Mouse (Mus musculus): ENCODE measurements around the gene Pak6.
"Not testable (repeated sequence)": the region's sequence is repeated elsewhere in the genome, so short reads cannot be mapped to it uniquely, and the experiment has no call there.

The Pak6 gene

DNA sequence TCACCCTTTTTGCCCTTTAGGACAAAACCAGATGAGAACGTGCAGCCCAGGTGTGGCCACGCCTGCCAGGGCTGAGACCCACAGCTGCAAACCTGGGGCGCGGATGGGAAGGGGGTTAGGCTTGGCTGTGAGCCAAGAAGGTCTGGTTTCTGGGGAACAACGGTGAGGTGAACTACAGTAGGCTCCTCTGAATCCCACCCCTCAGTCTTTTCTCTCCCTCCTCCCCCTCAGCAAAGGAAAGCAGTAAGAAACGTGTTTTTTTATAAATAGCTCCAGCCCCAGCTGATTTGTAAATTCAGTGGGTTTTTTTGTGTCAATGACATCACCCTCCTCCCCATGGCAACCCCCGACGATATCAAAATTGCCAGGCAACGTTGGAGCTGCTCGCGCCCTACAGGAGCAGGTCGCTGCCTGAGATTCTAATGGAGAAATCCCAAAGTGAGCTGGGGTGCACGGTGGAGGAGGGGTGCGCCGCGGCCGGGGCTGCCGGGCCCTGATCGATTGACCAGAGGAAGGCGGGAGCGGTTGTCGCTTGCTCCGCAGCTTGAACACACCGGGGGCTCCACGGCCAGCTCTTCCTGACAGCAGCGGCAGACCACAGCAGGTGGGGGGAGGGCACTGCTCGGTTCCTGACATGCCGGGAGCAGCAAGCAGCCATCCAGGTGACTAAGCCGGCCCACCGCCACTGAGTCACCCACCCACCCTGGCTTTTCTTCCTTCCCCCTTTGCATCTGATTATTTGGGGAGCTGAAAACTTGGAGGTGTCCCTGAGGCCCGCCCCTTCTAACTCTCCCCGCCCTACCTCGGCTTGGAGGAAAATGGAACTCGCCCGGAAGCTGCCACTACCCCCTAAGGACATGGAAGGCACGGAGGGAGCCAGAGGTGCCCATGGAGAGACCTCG is at the start of gene Pak6:
Gene Pak6 (plus strand): TSS at position 402 of the 902 bp plus-strand sequence.
- no peak for DNase-seq

DNA sequence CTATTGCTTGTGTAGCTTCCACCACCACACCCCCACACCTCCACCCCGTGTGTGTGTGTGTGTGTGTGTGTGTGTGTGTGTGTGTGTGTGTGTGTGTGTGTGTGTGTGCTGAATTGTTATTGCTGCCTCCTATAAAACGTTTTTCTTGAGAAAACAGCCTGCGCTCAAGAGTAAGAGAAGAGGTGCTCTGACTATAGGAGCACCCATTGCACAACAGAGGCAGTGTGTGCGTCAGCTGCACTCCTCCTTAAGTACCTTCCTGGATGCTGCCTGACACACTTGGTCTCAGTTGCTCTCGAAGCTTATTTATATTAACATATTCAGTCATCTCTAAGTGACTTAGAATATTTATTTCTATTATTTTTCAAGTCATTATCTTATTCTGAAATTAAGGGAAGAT is 45.1 kb upstream of the Pak6 start:
- DNase-seq: no peak

DNA sequence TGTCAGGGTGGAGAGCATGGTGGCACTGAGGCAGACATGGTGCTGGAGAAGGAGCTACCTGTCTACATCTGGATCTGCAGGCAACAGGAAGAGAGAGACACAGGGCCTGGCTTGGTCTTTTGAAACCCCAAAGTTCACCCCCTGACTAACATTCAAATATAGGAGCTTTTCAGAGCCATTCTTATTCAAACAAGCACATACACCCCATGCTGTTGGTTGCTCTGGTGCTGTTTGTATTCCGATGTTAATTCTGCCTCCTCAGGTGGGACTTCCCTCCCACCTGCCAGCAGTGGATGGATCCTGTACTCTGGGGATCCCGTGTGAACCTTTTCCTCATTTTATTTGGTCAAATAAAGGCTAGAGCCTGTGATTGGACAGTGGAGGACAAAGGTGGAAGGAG is 43.0 kb upstream of the Pak6 start:
- DNase-seq: no peak

DNA sequence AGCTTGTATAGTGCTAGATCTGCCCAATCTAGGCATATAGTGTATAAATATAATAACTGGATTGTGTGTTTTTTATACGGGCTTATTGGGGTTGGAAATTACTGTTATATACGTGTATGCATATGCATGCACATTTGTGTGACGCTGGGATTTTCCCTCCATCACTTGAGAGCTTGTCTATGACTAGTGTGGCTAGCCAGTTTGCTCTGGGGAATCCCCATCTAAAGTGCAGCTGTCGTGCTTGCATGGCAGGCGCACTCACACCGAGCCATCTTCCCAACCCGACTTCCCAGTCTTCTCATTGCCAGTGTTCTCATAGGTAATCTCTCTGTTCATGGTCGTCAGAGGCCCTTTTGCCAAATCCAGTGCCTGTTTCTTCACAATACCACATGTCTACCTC is 42.5 kb upstream of the Pak6 start:
- no peak for DNase-seq

DNA sequence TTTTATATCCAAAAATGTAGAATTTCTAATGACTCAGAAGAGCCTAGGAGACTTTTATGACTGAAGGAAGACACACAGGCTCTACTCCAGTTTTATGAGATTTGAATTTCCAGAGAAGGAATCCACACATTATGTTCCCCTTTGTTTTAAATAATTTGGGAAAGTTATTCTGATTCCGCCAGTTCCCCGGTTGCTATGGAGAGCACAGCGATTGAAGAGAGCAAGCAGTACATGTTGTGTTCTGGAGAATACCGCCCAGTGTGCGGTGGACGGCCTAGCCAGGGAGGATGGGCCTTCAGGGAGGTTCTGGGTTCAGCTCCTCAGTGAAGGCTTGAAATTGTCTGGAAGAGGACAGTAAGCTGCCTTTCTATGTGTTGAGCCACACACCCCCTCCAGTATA is 33.8 kb upstream of the Pak6 start:
- no peak for DNase-seq

DNA sequence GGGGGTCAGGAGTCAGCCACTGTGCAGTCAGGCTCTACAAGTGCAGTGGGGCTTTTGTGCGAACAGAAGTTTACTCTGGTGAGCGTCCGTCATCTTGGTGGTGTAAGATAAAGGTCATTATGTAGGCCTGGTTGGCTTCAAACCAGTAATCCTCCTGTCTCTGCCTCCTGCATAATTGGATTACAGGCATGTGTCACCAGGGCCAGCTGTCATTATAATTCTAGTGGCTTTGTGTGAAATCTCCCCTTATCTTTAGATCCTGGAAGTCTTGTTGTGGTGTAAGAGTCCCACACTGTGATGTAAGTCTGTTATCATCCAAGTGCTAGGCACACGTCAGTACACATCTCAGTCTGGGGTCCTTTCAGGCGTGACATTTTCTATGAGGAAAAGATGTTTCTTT is 29.7 kb upstream of the Pak6 start:
- DNase-seq: no peak

DNA sequence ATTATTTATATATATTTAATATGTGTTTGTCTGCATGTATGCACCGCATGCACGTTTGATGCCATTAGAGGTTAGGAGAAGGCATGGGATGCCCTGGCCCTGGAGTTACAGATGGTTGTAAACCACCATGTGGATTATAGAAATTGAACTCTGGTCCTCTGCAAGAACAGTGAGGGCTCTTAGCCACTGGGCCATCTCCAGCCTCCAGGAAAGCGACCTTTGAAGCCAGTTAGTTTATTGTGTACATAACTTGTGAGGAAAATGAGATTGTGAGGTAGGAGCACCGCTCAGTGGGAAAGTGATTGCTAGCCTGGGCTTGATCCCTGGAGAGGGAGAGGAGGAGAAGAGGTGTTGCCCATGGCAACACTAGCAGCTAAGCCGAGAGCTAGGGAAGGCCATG is 25.8 kb upstream of the Pak6 start:
- DNase-seq: no peak

DNA sequence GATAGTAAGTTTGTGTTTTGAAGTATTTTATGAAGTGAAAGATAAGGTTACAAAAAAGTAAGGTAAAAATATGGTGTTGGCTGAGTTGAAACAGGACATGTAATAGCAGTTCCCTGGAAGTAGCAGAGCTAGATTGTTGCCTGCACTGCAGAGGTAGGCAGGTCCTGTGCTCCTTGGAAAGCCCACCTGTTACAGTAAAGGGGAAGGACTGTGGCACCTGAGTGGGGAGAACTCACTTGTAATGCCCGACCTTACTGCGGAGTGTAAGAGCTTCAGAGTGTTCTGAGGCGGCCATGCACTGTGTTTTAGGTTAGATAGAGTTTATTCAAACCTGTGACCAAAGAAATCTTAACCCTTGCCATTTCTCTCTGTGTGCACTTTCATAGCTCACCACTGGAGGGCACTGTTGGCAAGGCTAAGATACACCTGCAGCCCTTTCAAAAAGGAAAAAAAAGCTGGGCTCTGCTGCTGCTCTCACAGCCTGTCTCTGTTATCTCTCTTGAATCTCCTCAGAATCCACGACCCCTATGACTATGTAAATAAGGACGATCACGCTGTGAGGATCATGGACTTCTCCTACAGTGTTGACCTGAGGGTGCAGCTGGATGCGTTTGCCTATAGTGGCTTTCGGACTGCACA is 25.1 kb upstream of the Pak6 start:
- DNase-seq: peak; percentile 35

DNA sequence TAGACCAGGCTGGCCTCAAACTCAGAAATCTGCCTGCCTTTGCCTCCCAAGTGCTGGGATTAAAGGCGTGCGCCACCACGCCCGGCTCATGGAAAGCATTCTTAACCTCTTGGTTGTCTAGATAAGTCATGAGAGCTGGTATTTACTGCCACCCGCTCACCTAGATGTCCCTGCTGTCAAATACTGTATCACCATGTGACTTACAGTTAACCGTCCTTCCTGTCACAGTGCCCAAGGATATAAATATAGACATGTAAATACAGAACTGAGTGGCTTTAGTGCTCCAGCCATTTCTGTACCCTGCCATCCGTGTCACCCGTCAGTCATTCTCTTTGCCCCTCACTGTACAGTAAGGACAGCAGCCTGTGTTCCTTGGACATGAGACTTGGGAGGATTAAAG is 24.4 kb upstream of the Pak6 start:
- DNase-seq: no peak

DNA sequence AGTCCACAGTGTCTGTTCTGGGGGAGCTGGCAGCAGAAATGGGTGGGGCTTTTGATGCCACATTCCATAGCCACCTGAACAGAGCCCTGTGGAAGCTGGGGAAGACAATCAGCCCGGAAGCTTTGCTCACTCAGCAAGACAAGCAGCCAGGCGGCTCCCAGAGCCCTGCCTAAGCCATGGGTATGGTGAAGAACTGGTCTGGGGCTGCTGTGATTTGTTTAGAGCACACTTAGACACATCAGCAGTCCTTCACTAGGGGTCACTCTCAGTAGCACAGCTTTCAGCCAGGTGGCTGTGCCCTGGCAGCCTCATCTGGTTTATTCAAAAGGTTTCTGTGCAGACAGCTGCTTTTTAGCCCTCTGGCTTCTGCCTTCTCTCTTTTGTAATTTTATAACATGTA is 22.0 kb upstream of the Pak6 start:
- DNase-seq: peak; percentile 44

DNA sequence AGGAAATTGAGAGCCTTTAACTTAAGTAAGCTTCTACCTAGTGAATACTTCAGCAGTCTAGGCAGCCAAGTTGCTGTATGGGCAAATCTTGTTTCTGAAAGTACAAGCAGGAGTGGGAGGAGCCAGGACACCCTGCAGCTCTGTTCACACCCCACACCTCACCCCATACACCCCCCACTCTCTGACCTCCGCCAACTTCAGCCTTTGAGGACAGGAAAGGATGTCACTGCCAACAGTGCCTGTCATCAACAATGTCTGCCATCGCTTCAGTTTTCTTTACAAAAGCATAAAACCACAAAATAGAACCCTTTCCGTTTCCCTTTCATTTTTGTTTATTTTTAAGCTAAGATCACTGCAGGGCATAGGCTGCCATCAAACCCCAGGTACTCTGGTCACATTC is 20.7 kb upstream of the Pak6 start:
- no peak for DNase-seq

DNA sequence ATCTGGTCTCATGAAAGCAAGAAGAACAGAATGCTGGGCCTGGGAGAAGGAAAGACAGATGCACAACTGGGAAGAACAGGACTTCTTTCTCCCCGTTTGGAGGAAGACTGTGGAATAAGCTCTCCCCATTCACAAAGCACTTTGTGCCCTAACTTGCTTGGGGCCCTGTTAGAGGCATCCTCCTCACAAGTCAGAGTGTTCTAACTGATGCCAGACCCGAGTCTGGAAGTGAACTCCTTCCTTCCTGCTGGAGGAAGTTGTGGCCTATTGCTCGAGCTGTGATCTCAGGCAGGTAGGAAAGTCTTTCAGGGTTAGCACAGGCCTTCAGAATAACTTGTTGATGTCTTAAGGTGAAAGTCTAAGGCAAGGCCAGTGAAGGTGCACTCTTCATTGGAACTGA is 20.2 kb upstream of the Pak6 start:
- DNase-seq: no peak

DNA sequence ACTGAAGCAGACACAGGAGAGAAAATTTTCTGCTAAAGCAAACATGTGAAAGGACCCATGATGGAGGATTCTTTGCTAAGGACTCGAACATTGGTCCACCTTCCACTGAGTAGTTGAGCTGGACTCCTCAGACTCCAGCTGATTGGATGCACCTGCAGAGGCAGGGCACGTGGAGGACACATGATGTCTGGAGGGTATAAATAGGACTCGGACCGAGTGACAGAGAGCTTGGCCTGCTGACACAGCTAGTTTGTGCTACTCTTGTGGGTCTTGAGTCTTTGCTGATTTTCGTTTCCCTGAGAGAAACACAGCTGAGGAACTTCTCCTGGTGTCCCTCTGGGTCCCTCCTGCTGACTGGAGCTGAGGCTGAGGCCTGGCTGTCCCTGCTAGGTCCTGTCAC is 16.4 kb upstream of the Pak6 start:
- no peak for DNase-seq

DNA sequence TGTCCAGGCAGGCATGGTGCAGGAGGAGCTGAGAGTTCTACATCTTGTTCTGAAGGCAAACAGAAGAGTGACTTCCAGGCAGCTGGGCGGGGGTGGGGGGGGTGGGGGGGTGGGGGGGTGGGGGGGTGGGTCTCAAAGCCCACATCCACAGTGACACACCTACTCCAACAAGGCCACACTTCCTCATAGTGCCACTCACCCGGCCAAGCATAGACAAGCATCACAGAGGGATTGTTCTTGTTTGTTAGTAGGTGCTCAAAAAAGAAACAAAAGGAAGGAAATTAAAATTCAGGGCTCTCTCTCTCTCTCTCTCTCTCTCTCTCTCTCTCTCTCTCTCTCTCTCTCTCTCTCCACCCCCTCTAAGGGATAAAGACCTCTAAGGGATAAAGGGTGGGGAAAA is 12.4 kb upstream of the Pak6 start:
- not testable (repeated sequence) for DNase-seq

DNA sequence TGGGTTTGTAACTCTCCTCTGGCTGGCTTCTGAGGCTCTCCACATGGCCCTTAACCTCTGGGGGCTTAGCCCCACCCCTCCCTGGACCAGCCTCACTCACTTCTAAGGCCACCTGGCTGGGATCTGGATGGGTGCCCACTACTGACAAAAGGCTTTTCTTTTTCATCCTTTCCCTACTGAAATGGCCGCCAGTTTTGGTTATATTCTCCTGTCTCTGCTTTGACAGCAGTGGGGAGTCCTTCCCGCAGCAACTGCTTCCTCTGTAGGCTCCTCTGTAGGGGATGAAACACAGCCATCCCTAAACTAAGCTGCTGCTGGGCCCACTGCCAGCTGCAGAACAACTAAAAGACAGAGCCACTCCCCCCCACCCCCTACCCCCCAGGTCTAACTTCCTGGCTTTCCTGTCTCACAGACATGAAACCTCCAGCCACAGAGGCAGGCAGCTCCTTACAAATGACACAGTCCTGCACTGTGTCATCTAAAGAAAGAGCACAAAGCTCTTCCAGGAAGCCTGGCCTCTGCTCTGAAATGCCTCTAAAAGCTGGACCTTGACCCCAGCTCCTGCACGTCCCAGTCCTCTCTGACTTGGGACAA is 6.3 kb upstream of the Pak6 start:
- DNase-seq: no peak

DNA sequence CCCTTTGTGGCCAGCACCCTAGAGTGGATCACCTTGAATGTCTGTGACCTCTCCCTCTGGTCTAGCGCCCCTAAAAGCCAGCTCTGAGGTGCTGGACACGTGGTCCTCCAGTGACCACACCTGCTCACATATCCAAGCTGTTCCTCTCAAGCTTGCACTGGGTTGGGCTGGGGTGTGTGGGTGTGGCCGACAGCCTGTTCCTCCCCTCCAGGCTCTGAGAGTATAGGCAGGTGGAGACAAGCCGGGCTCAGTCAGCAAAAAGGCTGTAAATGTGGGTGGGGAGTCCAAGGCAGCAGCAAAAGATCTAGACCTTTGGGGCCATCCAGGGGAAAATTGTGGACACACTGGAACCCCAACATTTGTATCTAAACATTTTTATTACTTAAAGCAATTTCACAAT is 4.6 kb upstream of the Pak6 start:
- DNase-seq: no peak

DNA sequence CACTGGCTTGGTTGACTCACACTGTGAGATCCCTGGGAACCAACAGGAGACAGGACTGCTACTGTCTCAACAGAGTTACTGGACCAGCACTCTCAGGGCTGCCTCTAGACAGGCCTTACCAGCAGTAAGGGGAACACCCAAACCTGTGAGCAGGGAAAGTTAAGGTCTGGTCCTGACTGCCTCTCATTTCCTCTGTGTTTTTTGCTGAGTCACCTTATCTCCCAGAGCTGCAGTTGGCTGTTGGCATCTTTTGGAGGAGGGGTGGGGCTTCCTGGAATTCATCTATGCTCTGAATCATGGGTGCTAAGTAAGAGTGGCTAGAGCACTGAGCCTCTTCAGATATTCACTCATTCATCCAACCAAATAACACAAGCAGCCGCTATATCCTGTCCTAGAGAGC is 4.0 kb upstream of the Pak6 start:
- DNase-seq: no peak

DNA sequence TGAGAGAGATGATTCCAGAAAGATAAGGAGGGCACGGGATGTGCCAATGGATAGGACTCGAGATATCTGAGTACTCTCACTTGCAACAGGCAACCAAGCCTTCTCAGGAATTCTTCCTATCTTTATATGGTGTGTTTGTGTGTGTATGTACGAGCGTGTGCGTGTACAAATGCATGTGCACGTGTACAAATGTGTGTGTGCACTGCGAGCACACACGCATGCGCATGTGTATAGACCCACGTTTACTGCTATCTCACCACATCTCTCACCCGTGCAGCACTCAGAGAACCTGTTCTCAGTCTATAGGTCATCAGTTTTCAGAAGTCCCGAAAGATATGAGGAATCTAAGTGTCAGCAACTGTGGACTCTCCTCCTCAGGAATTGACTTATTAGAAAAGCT is 3.6 kb upstream of the Pak6 start:
- no peak for DNase-seq

DNA sequence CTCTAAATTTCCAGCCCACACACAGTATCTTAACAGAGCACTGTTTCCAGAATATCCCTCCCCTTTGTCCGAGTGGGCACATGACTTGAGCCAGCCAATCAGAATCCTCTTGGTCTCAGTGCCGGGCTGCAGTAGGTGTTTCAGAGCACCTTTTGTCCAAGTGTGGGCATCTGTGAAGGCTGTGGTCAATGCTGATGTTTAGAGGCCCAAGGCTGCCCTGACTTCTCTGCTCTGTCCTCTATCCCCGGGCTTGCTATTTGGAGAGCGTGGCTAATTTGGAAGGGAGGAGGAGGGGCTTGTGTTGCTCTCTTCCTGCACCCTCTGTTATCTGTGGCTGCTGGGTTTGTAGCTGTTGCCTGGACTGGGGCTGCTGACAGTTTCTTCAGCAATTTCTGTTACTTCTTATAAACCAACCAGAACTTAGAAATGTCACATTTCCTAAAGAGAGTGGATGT is 3.1 kb upstream of the Pak6 start:
- no peak for DNase-seq

DNA sequence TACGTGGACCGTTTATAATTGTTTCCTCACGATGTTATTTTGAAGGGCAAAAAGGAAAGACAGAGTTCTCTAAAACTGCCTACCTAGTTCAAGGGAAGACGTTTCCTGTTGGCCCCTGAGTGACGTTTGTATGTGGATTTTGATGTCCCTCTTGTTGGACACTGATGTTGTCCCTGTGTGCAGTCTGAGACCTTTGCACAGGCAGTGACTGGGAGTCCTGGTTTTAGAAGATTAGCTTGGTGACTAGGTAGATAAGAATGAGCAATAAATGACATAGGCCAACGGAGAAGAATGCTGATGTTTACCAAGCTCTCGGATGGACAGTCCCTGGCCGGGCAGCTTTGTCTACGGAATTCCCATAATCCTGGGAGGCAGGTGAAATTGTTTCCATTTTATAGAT is 1.2 kb upstream of the Pak6 start:
- no peak for DNase-seq

DNA sequence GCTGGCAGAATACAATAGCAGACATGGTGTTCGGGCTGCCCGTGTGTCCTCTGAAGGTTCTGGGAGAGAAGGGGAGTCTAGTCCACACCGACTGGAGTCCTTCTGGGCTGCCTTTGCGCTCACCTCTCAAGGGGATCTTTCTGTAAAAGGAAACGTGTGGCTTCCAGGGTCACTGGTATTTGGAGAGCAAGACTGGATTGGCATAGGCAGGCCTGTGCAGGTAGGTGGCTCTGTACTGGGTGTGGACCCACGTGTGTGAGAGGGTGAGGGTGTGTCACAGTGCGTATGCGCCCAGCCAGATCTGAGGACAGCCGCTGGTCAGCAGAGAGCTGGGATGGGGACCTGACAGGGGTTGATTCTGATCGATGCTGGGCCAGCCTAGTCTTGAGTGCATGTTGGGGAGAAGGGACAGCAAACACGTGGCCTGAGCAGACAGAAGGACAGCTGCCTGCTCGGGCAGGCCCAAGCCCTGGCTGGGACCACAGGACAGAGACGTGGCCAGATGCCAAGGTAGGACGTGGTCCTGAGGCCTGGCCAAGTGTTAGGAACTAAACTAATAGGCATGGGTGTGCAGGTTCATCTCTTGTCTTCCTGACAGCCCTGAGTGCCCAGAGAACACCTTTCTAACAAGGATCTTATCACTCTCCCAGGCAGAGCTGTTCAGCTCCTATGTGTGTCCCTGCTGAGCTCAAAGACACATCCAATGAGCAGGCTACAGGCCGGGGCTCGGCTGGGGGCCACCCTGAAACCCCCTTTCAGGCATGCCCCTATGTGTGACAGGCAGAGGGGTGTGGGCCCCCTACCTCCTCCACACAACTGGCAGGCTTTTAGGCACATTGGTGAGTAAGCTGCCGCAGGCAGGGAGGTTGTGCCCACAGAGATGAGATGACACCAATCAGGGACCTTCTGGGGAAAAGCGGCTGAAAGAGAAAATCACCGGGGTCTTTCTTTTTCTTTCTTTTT is 982 bp downstream of the Pak6 start:
- peak; percentile 67 for DNase-seq

DNA sequence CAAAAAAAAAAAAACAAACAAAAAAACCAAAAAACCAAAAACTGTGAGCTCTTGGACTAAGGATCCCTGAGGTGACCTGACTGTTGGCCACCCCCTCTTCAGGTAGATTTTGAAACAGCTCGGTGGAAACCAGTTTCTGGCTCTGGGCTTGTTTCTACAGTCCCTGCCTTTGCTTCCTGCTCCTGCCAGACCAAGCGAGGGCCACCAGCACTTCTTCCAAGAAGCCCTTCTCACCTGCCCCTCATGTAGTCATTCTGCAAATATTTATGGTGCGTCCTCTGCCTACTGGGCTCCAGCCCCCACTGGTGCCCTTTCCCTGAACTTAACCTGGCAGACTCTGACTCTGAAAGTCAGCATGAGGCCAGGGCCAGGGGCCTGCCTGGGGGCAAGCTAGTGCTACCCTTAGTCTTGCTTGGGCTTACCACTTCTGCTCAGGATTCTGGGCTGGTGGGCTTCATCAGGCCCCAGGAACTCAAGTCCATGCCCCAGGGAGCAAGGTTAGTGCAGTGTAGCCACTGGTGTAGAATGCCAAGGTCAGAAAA is 1.9 kb downstream of the Pak6 start:
- DNase-seq: peak; percentile 62

DNA sequence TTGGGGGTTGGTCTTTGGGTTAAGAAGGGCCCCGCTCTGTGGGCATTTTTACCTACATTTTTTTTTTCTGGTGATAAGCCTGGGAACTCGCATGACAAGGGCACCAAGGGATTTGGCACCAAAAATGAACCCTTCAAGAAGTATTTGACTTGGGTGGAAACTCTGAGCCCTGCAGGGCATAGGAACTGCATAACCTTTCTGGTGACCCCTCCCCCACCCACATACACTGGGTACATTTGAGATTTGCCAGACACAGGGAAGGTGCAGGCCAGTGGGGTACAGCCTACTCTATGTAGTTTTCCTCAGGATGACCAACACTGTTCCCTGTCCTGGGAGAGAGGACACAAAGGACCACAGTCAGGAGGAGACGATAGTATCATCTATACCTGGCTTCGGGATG is 2.5 kb downstream of the Pak6 start:
- DNase-seq: no peak

Measured in kidney, adult 11 months (tissue).